Mouse (Mus musculus): ENCODE measurements around the gene Gpatch3. TPM values are rescaled to one million over a fixed set of nuclear protein-coding genes. Genes with fewer than 3 reads are reported as not detected.
A peak's percentile ranks its signal among the peaks of the same experiment; 100 is the strongest.

The Gpatch3 gene
- polyA plus RNA-seq, 1 experiment, result 7.5 TPM

GRCm38 (mm10) chr4:133607284-133607683 is 32.7 kb downstream of the Gpatch3 start:
- DNase-seq (ENCODE audit: low read depth), result no peak
- no peak for TF ChIP-seq CTCF (IDR thresholded peaks at IDR 0.05; ENCODE audit: borderline replicate concordance, extremely low read depth, insufficient read depth, insufficient read length)
- no peak for TF ChIP-seq POLR2A (IDR thresholded peaks at IDR 0.05; ENCODE audit: borderline replicate concordance, extremely low read depth, insufficient read depth, insufficient read length, poor library complexity, severe bottlenecking)

- TF ChIP-seq CTCF (IDR thresholded peaks at IDR 0.05; ENCODE audit: borderline replicate concordance, extremely low read depth, insufficient read depth, insufficient read length), result peak; percentile 86
- no peak for TF ChIP-seq POLR2A (IDR thresholded peaks at IDR 0.05; ENCODE audit: borderline replicate concordance, extremely low read depth, insufficient read depth, insufficient read length, poor library complexity, severe bottlenecking)
- peak; percentile 69 for DNase-seq (ENCODE audit: low read depth)
Measured at GRCm38 (mm10) chr4:133609719-133610118, 35.2 kb downstream of the Gpatch3 start.

- TF ChIP-seq CTCF (IDR thresholded peaks at IDR 0.05; ENCODE audit: borderline replicate concordance, extremely low read depth, insufficient read depth, insufficient read length) (peak; percentile 10; the same call in 1 of the 2 replicates), POLR2A (IDR thresholded peaks at IDR 0.05; ENCODE audit: borderline replicate concordance, extremely low read depth, insufficient read depth, insufficient read length, poor library complexity, severe bottlenecking) (no peak)
- DNase-seq (ENCODE audit: low read depth), result no peak
Measured at GRCm38 (mm10) chr4:133611815-133612214, 37.3 kb downstream of the Gpatch3 start.

GRCm38 (mm10) chr4:133612416-133612815 is 37.9 kb downstream of the Gpatch3 start:
- DNase-seq (ENCODE audit: low read depth), result no peak
- TF ChIP-seq CTCF (IDR thresholded peaks at IDR 0.05; ENCODE audit: borderline replicate concordance, extremely low read depth, insufficient read depth, insufficient read length) (peak; percentile 6; the same call in 1 of the 2 replicates), POLR2A (IDR thresholded peaks at IDR 0.05; ENCODE audit: borderline replicate concordance, extremely low read depth, insufficient read depth, insufficient read length, poor library complexity, severe bottlenecking) (no peak)

GRCm38 (mm10) chr4:133613026-133613425 is 38.5 kb downstream of the Gpatch3 start:
- no peak for TF ChIP-seq CTCF (IDR thresholded peaks at IDR 0.05; ENCODE audit: borderline replicate concordance, extremely low read depth, insufficient read depth, insufficient read length)
- TF ChIP-seq POLR2A (IDR thresholded peaks at IDR 0.05; ENCODE audit: borderline replicate concordance, extremely low read depth, insufficient read depth, insufficient read length, poor library complexity, severe bottlenecking), result no peak

GRCm38 (mm10) chr4:133613867-133614266 is 39.3 kb downstream of the Gpatch3 start:
- DNase-seq (ENCODE audit: low read depth), result no peak
- TF ChIP-seq CTCF (IDR thresholded peaks at IDR 0.05; ENCODE audit: borderline replicate concordance, extremely low read depth, insufficient read depth, insufficient read length) (no peak), POLR2A (IDR thresholded peaks at IDR 0.05; ENCODE audit: borderline replicate concordance, extremely low read depth, insufficient read depth, insufficient read length, poor library complexity, severe bottlenecking) (no peak)

More at GRCm38 (mm10) chr4:133613026-133613425, 38.5 kb downstream of the Gpatch3 start:
- DNase-seq (ENCODE audit: low read depth), result no peak

GRCm38 (mm10) chr4:133614274-133614761 is 39.8 kb downstream of the Gpatch3 start:
- no peak for TF ChIP-seq CTCF (IDR thresholded peaks at IDR 0.05; ENCODE audit: borderline replicate concordance, extremely low read depth, insufficient read depth, insufficient read length)
- TF ChIP-seq POLR2A (IDR thresholded peaks at IDR 0.05; ENCODE audit: borderline replicate concordance, extremely low read depth, insufficient read depth, insufficient read length, poor library complexity, severe bottlenecking), result no peak
- peak; percentile 5 for DNase-seq (ENCODE audit: low read depth)

- TF ChIP-seq POLR2A (IDR thresholded peaks at IDR 0.05; ENCODE audit: borderline replicate concordance, extremely low read depth, insufficient read depth, insufficient read length, poor library complexity, severe bottlenecking) (no peak), CTCF (IDR thresholded peaks at IDR 0.05; ENCODE audit: borderline replicate concordance, extremely low read depth, insufficient read depth, insufficient read length) (no peak)
- no peak for DNase-seq (ENCODE audit: low read depth)
Measured at GRCm38 (mm10) chr4:133615416-133615815, 40.9 kb downstream of the Gpatch3 start.

- TF ChIP-seq POLR2A (IDR thresholded peaks at IDR 0.05; ENCODE audit: borderline replicate concordance, extremely low read depth, insufficient read depth, insufficient read length, poor library complexity, severe bottlenecking), result no peak
- no peak for TF ChIP-seq CTCF (IDR thresholded peaks at IDR 0.05; ENCODE audit: borderline replicate concordance, extremely low read depth, insufficient read depth, insufficient read length)
- DNase-seq (ENCODE audit: low read depth), result no peak
Measured at GRCm38 (mm10) chr4:133617936-133618335, 43.4 kb downstream of the Gpatch3 start.

- TF ChIP-seq POLR2A (IDR thresholded peaks at IDR 0.05; ENCODE audit: borderline replicate concordance, extremely low read depth, insufficient read depth, insufficient read length, poor library complexity, severe bottlenecking) (no peak), CTCF (IDR thresholded peaks at IDR 0.05; ENCODE audit: borderline replicate concordance, extremely low read depth, insufficient read depth, insufficient read length) (no peak)
- peak; percentile 13 for DNase-seq (ENCODE audit: low read depth)
Measured at GRCm38 (mm10) chr4:133619473-133620136, 45.1 kb downstream of the Gpatch3 start.

- no peak for DNase-seq (ENCODE audit: low read depth)
- TF ChIP-seq POLR2A (IDR thresholded peaks at IDR 0.05; ENCODE audit: borderline replicate concordance, extremely low read depth, insufficient read depth, insufficient read length, poor library complexity, severe bottlenecking) (no peak), CTCF (IDR thresholded peaks at IDR 0.05; ENCODE audit: borderline replicate concordance, extremely low read depth, insufficient read depth, insufficient read length) (no peak)
Measured at GRCm38 (mm10) chr4:133620668-133621067, 46.1 kb downstream of the Gpatch3 start.
